Mouse (Mus musculus) heart, postnatal 0 days (tissue): ENCODE data around the gene Ophn1. TPM values are rescaled to one million over a fixed set of nuclear protein-coding genes. Genes with fewer than 3 reads are reported as not detected.

Experiments
- ATAC-seq: fragments of 200-750 bp; cut with Nextera tagmentation; 2 replicates; pipeline ENCODE4 v1.8.0; 2017; ENCODE audit warnings: low read depth, moderate number of reproducible peaks, moderate library complexity; ENCODE audit not compliant: insufficient read depth
- DNase-seq: peaks from one replicate; pipeline ENCODE4 v3.0.0-alpha.2; 2016; ENCODE audit warnings: low spot score
- H3K27ac ChIP-seq: fragments of 300-500 bp; sonication (generic); 2 replicates; pipeline ENCODE4 v1.5.1; 2014; ENCODE audit warnings: low read depth, mild to moderate bottlenecking
- H3K27me3 ChIP-seq: fragments of 300-500 bp; sonication (generic); 2 replicates; pipeline ENCODE4 v1.6.1; 2014; ENCODE audit warnings: low read length, mixed read lengths; ENCODE audit not compliant: control insufficient read depth, insufficient read depth
- H3K36me3 ChIP-seq: fragments of 300-500 bp; sonication (generic); replicated peaks from 2 replicates; pipeline ENCODE4 v1.6.1; 2014; ENCODE audit warnings: low read length, mixed read lengths; ENCODE audit not compliant: control insufficient read depth, insufficient read depth
- H3K4me1 ChIP-seq: fragments of 300-500 bp; sonication (generic); 2 replicates; pipeline ENCODE4 v1.6.1; 2014; ENCODE audit warnings: antibody characterized with exemption; ENCODE audit not compliant: control insufficient read depth, insufficient read depth
- H3K4me2 ChIP-seq: fragments of 300-500 bp; sonication (generic); 2 replicates; pipeline ENCODE4 v1.6.1; 2014; ENCODE audit warnings: low read depth, mild to moderate bottlenecking, low read length, moderate library complexity
- H3K4me3 ChIP-seq: fragments of 300-500 bp; sonication (generic); 2 replicates; pipeline ENCODE4 v1.5.1; 2014; ENCODE audit warnings: low read depth, low read length
- H3K9ac ChIP-seq: fragments of 300-500 bp; sonication (generic); replicated peaks from 2 replicates; pipeline ENCODE4 v1.6.1; 2014; ENCODE audit warnings: low read depth, low read length, mixed read lengths
- H3K9me3 ChIP-seq: fragments of 300-500 bp; sonication (generic); replicated peaks from 2 replicates; pipeline ENCODE4 v1.6.1; 2016; ENCODE audit warnings: low read length; ENCODE audit not compliant: control insufficient read depth
- CTCF ChIP-seq: IDR thresholded peaks from 2 replicates; pipeline ENCODE4 v1.5.1; 2016; ENCODE audit warnings: antibody characterized with exemption, control low read depth, low read depth
- EP300 ChIP-seq: IDR thresholded peaks from 2 replicates; pipeline ENCODE4 v1.6.1; 2016; ENCODE audit warnings: antibody characterized with exemption, low read depth
- WGBS: fragments of 180-500 bp; shearing (Covaris S2); extraction: QIAGEN DNeasy Blood & Tissue Kit; methylation state at CpG from one replicate; pipeline ENCODE4 v1.1.7; 2014; 5-methylcytosine and 5-hydroxymethylcytosine counted together
- polyA plus RNA-seq: library from polyadenylated mRNA; unstranded; fragments of >200 nt; fragmentation: Nextera tagmentation; extraction: Ambion mirVana; gene quantifications from 2 replicates; pipeline ENCODE4 v1.2.1, GENCODE M21; 2015
- total RNA-seq: library from RNA; depleted of rRNA; stranded (reverse); fragments of >200 nt; gene quantifications from 2 replicates; pipeline ENCODE4 v1.2.3, GENCODE M21; 2014; ENCODE audit warnings: low replicate concordance

Ophn1 gene
- total and polyA plus RNA-seq, 2 experiments from 2014 or later = 7.6 to 22.2 TPM

GRCm38 (mm10) chrX:98869165-98869564 lies 21.7 kb downstream of the Ophn1 start:
- Histone ChIP-seq H3K36me3 (no peaks in the 10 kb centered on the region), H3K4me1 (no peaks in the 10 kb centered on the region), H3K9ac (no peak overlapping the region), H3K9me3 (no peaks in the 10 kb centered on the region), H3K27ac (no peak overlapping the region), H3K27me3 (no peaks in the 10 kb centered on the region), H3K4me3 (no peak overlapping the region), H3K4me2 (no peak overlapping the region)
- no peak for TF ChIP-seq EP300
- no peak for TF ChIP-seq CTCF
- no peak for ATAC-seq
- no peak for DNase-seq
- WGBS = 83% methylated on average over 5 of the region's 5 CpGs

- Histone ChIP-seq H3K27me3 (no peaks in the 10 kb centered on the region), H3K4me3 (no peak overlapping the region), H3K9ac (no peak overlapping the region), H3K4me1 (no peaks in the 10 kb centered on the region), H3K4me2 (no peak overlapping the region), H3K9me3 (no peaks in the 10 kb centered on the region), H3K27ac (no peak overlapping the region), H3K36me3 (no peaks in the 10 kb centered on the region)
- TF ChIP-seq CTCF = no peak
- TF ChIP-seq EP300 = no peak
- 56% methylated on average over 5 of the region's 5 CpGs for WGBS
- DNase-seq (no peak), ATAC-seq (no peak)
These were observed 30.7 kb downstream of the Ophn1 start for GRCm38 (mm10) chrX:98860167-98860566.

- ATAC-seq (no peak), DNase-seq (no peak)
- Histone ChIP-seq H3K9ac (no peak overlapping the region), H3K4me3 (no peak overlapping the region), H3K4me2 (no peak overlapping the region), H3K27ac (no peak overlapping the region), H3K36me3 (no peaks in the 10 kb centered on the region), H3K27me3 (no peaks in the 10 kb centered on the region), H3K9me3 (no peaks in the 10 kb centered on the region), H3K4me1 (no peaks in the 10 kb centered on the region)
- TF ChIP-seq CTCF = no peak
- no peak for TF ChIP-seq EP300
- 75% methylated on average over 2 of the region's 2 CpGs for WGBS
These were observed 34.8 kb downstream of the Ophn1 start for GRCm38 (mm10) chrX:98856046-98856445.

GRCm38 (mm10) chrX:98850869-98851268 lies 40.0 kb downstream of the Ophn1 start:
- Histone ChIP-seq H3K4me1 (no peaks in the 10 kb centered on the region), H3K4me2 (no peak overlapping the region), H3K9me3 (no peaks in the 10 kb centered on the region), H3K27me3 (no peaks in the 10 kb centered on the region), H3K36me3 (no peaks in the 10 kb centered on the region), H3K27ac (no peak overlapping the region), H3K9ac (no peak overlapping the region), H3K4me3 (no peak overlapping the region)
- DNase-seq (no peak), ATAC-seq (no peak)
- TF ChIP-seq EP300 (no peak), CTCF (no peak)
- 74% methylated on average over 6 of the region's 6 CpGs for WGBS

GRCm38 (mm10) chrX:98841606-98842005 lies 49.2 kb downstream of the Ophn1 start:
- no peaks in the 10 kb centered on the region for H3K36me3 ChIP-seq
- no peak overlapping the region for H3K27ac ChIP-seq
- no peak for TF ChIP-seq EP300
- TF ChIP-seq CTCF = no peak
- H3K27me3 ChIP-seq = no peaks in the 10 kb centered on the region
- H3K9ac ChIP-seq = no peak overlapping the region
- H3K4me2 ChIP-seq = no peak overlapping the region
- no peaks in the 10 kb centered on the region for H3K4me1 ChIP-seq
- no peak for ATAC-seq
- no peak overlapping the region for H3K4me3 ChIP-seq
- DNase-seq = no peak
- no peaks in the 10 kb centered on the region for H3K9me3 ChIP-seq
- WGBS = 56% methylated on average over 2 of the region's 2 CpGs

GRCm38 (mm10) chrX:98835989-98836388 lies 54.8 kb downstream of the Ophn1 start:
- WGBS = 90% methylated on average over 1 of the region's 1 CpGs
- Histone ChIP-seq H3K4me1 (no peaks in the 10 kb centered on the region), H3K9ac (no peak overlapping the region), H3K4me3 (no peak overlapping the region), H3K4me2 (no peak overlapping the region), H3K27me3 (no peaks in the 10 kb centered on the region), H3K9me3 (no peaks in the 10 kb centered on the region), H3K36me3 (no peaks in the 10 kb centered on the region), H3K27ac (no peak overlapping the region)
- DNase-seq (no peak), ATAC-seq (no peak)
- no peak for TF ChIP-seq CTCF
- TF ChIP-seq EP300 = no peak
